Mouse (Mus musculus) cerebellum, adult 8-10 months (tissue): ENCODE data around the gene Armh3.

Experiments
- DNase-seq: peaks from one replicate; pipeline ENCODE4 v3.0.0; 2022

The Armh3 gene

DNA sequence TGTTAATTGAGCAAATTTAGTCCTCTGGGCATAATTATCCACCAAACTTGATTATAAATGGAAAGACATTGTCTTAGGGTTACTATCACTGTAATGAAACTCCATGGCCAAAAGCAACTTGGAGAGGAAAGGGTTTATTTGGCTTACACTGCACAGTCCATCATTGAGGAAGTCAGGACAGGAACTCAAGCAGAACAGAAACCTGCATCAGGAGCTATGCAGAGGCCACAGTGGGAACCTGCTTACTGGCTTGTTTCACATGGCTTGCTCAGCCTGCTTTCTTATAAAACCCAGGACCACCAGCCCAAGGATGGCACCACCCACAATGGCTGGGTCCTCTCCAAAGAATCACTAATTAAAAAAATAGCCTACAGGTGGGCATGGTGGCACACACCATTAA, 13.9 kb downstream of the Armh3 start:
- DNase-seq: no peak

DNA sequence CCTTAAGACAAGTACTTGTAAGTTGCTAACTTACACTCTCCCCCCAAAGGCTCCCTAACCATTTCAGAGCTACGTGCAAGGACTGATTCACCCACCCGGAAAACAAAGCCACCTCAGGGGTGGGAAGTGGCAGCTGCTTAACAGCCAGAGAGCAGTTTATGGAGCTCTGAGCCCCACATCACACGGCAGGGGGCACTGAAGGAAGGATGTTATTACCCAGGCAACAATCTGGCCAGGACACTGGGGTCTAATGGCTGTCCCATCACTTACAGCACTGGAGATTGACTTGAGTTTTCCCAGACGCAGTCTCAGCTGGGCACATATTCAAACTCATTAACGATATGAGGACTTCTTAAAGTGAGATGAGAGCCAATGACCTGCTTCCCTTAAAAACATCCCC, 37.5 kb downstream of the Armh3 start:
- no peak for DNase-seq

DNA sequence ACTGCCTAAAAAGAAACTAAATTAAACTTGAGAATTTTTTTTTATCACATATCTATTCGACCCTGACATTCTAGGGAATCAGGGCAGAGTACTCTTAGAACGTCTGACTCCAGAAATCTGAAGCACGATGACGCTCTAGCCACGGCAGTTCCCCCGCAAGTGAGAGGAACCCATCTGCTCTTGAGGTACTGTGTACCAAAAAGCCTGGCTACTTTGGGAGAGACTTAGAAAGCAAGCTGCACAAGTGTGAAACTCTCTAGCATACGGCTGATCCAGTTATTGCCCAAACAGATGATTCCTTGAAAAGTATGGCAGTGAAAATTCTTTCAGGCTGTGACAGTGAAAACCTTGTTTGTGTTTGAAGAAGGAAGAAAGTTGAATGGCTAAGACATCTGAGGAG, 41.6 kb downstream of the Armh3 start:
- no peak for DNase-seq

DNA sequence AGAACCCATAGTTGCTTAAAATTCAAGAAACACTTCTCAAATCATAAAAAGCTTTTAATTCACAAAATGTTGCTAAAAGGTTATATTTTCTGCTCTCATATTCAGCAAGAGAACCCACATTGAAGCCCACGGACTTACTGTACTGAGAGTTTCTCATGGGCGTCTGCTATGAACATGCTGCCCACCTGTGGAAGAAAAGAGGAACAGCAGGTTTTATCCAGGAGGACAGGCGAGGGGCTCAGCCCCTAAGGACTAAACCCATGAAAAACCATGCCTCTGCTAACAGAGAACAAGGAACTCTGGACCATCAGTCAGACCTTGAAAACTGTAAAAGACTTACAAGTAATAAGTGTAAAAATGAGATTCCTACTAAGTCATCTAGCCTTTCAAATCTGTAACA, 45.0 kb downstream of the Armh3 start:
- DNase-seq: no peak

DNA sequence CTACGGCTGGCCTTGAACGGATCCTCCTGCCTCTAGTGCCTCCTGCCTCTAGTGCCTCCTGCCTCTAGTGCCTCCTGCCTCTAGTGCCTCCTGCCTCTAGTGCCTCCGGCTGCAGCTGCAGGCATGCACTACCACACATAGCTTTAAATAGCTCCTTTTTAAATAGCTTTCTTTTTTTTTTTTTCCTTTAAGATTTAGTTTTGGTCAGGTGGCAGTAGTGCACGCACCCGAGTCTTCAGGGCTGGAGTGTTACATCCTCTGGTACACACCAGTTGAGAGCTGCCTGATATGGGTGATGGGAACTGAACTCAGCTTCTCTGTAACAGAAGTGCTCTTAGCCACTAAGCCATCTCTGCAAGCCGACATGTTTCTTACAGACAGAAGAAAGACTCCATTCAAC, 49.1 kb downstream of the Armh3 start:
- DNase-seq: no peak

DNA sequence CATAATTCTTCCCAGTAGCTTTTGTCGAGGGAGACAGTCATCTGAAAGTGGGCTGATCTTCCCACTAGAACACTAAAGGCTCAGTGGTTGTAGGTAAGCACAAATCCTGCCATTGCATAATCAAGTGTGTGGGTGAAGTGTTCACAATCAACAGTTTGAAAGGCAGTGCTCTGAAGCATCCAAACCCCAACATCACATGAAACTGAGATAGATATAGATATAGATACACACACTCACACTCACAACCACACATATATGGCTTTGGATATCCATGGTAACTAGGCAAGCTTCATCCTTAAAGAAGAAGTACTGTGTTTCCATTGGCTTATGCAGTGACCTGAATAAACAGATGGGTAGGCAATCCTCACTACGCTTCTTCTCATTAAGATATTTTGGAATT, 50.5 kb downstream of the Armh3 start:
- no peak for DNase-seq

DNA sequence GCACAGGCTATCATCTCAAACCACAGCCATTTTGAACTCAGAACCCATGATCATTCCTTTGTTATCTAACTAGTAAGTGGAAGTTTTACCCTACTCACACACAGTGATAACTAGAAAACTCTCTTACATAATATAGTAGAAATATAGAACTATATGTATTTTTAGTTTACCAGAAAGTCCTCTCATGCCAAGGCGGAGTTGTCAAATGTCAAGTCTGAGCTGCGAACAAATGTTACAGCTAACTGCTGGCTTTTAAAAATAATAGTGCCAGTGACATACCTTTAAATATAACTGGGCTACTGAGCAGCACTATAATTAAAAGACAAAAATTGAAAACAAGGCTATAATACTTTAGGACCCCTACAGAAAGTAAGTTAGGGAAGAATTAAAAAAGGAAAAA, 51.0 kb downstream of the Armh3 start:
- DNase-seq: no peak

DNA sequence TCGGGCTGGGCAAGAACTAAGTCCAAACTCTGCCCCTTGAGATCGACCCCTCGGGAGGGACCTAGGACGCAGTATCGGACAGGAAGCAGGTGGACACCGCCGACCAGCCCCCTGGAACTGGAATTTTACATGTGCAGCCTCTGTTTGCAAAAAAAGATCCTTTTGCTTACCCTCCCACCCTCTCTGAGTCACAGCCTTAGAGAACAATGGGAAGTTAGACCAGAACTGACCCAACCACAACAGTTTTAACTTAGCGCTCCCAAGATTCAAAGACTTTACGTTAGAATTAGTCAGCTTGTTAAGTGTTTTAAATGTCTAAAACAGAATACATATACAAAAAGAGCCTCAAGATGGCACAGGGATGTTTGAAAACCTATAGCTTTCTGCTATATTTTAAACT, 51.7 kb downstream of the Armh3 start:
- no peak for DNase-seq

DNA sequence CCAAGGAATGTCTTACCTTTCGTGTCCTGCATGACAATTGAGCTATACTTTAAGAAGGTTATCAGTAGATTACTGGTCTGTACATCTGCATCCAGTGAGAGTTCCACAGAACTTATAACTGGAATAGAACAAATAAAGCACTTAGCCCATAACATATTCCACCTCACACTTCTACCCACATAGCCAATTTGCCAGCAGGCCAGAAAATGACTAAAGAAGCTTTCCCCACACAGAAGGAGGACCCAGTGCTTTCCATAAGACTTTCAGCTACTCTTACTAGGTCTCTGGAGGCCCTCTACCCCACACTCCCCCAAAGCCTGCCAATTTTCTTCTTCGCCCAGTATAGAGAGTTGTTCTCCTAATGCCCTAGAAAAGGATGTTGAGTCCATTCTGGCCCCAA, 52.3 kb downstream of the Armh3 start:
- no peak for DNase-seq

DNA sequence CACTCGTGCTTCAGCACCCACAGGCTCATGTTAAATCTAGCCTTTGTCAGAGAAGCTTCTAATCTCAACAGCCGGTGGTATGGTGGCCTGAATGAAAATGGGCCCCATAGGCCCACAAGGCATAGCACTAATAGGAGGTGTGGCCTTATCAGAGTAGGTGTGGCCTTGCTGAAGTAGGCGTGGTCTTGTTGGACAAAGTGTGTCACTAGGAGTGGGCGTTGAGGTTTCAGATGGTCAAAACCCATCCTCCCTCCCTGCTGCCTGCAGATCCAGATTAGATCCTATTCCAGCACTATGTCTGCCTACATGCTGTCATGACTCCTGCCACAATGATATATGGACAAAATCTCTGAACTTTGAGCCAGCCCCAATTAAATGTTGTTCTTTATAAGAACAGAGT, 54.5 kb downstream of the Armh3 start:
- no peak for DNase-seq

DNA sequence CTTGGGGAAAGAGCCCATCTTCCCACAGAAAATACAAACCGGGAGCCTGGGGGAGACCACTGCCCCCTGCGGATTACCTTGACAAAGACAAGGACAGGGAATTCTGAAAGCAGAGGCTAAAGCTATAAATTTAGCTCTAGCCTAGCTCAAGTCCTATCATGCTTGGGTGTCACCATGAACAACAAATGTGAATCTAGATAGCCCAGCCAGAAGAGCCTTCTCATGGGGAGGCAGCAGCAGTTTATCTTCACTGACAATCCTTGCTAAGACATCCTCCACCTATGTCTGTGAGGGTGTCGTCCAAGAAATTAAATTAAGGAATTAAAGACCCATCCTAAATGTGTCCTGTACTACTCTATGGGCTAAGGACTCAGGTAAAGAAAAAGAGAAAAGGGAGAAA, 60.2 kb downstream of the Armh3 start:
- no peak for DNase-seq

DNA sequence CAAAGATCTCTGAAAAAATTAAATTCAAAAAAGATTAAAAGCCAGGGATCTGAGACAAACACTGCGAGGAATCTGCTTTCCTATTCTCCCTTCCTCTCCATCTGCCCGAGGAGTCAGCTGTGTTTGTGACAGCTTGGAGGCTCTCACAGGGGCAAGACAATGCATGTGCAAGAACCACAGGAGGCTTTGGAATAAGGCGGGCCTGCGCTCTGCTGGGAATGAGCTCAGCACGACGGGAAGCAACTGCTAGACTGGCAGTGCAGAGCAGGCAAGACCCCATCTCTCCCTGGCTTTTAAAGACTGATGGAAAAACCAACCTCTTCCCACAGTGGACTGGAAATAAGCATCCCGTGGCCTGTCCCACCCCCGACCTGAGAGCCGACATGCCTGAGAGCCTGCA, 60.8 kb downstream of the Armh3 start:
- peak; percentile 45 for DNase-seq

DNA sequence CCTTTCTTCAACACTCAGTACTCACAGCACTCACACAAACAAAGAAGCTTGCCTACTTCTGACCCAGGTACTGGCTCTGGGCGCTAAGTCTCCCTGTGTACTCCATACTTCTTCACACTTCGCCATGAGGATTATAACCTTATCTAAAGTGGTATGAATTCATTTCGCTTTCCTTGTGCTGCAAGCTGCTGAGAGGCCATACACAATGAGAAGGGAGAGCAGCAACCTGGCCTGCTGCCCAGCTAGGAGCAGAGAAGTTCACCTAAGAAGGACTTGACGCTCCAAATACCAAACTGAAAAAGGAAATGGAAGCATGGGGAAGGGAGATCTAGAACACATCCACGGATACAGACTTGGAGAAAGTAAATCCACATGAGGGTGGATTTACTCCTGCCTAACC, 71.1 kb downstream of the Armh3 start:
- no peak for DNase-seq

DNA sequence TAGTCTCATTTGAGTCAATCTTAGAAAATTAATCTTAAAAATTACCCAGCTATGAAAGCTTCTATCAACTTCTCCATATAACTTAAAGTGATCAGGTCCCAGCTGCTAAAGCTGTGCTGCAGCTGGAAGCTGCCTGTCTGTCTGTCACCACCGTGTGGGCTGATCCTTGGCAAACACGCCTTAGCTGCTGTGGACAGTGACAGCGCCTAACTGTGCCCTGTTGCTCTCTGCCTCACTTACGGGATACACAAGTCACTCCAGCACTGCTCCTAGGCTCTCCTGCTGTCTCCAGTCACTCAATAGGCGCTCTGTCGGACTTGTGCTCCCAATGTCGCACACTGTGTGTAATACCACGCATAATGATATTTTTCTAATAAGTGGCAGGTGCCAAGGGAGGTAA, 71.9 kb downstream of the Armh3 start:
- DNase-seq: no peak

DNA sequence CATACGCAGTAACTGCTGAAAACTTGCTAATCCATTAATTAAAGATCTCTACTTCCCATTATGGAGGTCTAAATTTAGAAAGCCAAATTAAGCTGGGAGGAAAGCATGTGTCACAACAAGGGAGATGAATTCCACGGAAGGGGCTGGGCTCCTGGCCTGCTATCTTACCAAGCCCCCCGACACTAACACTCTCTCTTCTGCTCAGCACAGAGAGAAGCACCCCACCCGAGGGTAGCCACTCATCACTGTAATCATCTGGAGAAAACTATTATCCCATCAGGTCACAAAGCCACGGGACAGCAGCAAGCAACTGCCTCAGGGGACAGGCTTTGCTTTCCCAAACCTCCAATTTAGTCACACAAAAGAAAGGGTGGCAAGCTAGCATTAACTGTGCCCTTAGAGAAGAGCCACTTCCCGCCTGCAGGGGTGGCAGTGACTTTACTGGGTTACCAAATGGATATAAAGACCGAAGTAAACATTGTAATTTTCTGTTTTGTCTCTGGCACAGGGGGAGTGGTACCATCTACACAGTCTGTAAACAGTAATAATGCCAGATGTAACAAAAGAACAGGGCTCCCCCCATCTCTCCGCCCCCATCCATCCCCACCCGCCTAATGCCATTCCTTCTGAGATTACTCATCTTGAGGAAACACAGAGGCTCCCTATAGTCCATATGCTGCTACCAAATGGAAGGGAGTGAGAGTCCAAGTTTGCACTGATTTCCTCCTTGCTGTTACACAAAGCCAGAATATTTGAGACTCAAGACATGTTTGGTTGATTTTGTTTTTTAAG, 77.8 kb downstream of the Armh3 start:
- DNase-seq: no peak

DNA sequence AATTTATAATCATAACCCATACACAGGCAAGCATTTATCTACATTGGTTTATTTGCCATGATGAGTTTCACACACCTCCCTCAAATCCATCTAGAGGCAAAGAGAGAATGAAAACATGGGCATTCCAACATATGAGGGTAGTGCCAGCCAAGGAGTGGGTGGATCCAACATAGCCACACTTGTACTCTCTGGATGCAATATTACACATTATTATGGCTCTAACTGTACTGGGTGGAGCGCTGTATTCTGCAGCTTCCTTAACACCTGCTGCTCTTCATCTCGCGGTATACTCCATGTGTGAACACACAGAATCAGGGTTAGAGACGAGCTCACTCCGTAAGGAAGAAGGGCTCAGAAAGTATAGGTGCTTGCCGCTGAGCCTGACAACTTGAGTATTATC, 79.9 kb downstream of the Armh3 start:
- no peak for DNase-seq

DNA sequence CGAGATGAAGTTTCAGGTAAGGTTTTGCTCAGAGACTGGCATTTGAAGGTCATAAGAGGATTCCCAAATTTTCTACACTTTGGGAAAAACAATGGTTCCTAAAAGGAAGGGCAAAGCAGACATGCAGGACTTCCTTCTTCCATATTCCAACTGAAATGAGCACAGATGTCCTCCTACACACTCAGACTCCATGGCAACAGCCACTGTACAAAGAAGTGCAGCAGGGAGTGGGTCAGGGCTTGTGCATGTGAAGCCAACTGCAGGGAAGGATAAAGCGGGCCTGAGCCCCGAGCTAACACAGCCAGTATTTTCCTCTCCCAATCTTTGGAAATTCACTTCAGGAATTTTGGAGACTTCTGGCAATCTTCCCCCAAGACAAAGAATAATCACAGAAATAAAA, 80.4 kb downstream of the Armh3 start:
- DNase-seq: no peak

DNA sequence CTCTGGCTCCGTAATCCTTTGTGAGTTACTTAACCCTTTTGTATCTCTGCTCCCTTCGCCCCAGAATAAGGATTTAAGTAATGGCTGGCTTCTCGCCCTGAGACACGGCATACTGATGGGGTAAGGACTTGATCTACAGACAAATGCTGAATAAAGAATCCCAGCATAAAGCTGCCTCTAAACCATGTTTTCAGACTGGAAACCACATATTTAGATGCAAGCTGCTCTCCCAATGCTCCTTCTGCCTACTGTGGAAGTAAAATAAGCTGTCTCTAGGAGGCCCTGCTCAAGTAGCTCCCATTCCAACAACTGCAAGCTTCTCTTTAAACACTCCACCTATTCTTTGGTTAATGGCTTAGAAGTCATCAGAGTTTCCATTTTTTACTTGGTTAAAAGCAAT, 81.8 kb downstream of the Armh3 start:
- DNase-seq: no peak

DNA sequence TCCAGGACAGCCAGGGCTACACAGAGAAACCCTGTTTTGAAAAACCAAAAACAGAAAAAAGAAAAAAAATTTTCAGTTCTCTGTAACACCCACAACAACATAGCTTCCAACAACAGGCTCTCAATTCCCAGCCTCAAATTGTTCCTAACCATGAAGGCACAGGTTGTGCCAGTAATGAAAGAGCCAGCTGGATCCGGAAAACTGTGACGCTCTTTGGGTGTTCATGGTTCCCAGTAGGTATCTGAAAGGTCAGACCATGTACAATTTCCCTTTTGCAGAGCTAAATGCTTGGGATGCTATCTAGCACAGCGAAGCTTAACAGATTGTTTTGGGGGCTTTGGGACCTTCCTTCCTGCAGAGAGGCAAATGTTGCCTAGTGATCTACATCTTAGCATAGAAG, 82.3 kb downstream of the Armh3 start:
- DNase-seq: no peak

DNA sequence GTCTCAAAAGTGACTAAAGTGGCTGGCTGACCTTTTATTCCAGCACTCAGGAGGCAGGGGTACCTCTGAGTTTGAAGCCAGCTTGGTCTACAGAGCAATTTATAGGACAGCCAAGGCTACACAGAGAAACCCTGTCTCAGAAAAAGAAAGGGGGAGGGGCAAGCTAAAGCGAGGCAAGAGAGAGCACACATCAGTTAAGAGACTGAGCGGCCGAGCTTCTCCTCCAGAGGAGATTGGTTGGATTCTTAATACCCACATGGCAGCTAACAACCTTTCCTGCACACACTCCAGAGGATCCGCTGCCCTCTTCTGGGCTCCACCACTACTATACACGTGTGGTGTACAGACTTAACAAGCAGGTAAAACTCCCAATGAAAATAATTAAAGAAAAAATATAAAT, 85.3 kb downstream of the Armh3 start:
- DNase-seq: no peak

DNA sequence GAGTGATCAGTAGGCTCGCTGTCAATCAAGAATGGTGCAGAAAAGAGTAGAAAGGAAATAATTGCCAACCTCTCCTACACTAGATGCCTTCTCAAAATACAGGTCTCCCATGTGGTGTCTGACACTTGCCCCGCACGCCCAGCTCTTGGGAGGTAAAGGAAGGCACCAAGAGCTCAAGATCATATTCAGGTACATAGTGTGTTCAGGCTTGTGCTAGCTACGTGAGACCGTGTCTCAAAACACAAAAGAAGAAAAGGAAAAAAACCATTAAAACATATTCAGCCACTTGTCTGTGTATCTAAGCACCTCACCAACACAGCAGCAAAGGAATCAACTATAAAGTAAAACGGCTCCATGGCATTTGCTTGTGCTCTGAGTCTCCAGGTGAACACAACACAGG, 85.9 kb downstream of the Armh3 start:
- no peak for DNase-seq

DNA sequence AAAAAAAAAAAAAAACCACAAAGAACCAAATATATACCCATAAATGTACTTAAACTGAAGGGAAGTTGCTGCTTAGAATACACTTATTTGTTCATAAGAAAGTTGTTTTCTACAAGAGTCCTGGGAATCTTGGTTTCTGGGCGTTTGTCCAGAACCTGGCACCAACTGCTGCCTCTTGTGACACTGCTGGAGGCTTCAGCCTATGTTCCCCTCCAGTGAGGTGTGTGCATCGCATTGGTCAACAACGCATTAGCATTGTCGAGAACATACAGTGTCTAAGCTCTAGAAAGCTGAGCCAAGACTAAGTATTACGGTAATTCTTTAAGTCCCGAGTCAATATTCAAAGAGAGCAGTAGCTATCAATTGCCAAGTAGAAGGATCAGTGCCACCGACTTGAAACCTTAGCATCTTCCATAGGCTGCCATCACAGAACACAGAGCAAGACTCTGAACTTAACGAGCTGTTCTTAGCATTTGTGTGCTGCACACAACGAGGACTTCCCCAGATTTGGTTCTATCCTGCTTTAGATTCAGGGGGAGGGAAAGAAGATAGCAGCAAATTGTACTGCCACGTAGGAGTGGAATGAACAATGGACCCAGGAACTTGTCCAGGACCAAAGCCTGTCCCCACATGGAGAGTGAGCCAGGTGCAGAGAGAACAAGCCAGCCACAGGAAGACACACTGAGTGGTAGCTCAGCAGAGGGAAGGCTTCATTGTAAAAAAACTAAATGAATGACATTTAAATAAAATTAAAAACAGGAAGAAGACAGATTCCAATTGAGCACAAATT, 86.9 kb downstream of the Armh3 start:
- peak; percentile 14 for DNase-seq

DNA sequence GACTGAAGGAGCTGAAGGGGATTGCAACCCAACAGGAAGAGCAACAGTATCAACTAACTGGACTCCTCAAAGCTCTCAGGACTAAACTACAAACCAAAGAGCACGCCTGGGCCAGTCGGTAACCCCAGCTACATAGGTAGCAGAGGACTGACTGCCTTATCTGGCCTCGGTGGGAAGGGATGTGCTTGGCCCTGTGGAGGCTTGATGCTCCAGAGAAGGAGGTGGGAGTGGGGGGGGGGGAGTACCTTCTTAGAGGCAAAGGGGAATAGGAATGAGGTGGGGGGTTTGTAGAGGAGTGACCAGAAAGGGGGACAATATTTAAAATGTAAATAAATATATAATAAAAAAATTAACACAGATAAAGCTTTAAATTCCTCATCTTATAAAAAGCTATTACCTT, 90.0 kb downstream of the Armh3 start:
- DNase-seq: no peak

DNA sequence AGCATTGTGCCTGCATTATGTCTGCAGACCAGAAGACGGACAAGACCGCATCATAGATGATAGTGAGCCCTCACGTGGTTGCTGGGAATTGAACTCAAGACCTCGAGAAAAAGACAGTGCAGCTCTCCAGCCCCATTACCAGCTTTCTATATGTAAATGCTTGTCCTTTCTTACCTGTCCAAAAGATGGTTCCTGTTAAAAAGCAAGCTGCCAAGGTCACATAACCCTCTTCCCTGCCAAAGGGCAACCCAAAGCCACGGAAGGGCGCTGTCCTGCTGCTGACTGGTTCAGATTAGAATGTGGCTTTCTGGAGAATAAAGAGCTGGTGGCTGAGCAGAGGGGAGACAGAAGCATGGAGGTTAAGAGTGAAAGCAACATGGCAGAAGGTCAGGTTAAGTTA, 90.9 kb downstream of the Armh3 start:
- DNase-seq: no peak

DNA sequence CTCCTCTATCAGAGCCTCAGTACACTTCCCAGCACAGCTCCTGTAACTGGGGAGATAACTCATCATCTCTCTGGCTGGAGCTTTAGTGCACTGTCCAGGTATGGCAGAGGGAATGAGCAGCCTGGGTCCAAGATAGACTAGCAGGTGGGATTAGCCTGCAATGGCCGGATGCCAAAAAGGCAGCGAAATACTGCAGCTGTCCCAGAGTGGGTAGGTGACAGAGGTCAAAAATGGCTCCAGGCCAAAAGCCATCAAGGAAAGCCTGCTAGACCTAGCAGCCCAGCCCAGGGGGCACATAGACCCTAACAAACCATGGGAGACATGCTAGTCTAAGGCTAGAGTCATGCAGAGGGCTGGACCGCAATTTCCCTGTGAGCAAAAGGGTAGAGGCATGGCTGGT, 94.4 kb downstream of the Armh3 start:
- DNase-seq: no peak
